Mouse (Mus musculus) MEL (cell line): ENCODE measurements around the gene Ank2. TPM values are rescaled to one million over a fixed set of nuclear protein-coding genes. Genes with fewer than 3 reads are reported as not detected.

Source experiments
- DNase-seq: peaks from one replicate; pipeline ENCODE4 v3.0.0; 2011; ENCODE audit warnings: low read depth, low spot score
- H3K27ac ChIP-seq: 2 replicates; pipeline ENCODE4 v1.5.1; 2012; ENCODE audit warnings: low read depth, mild to moderate bottlenecking, control low read depth, low read length, moderate library complexity; ENCODE audit not compliant: control insufficient read depth
- H3K27me3 ChIP-seq, 2 experiments: fragments of 150-350 bp in 1 of 2; sonication (generic) in 1 of 2; 2 replicates each; pipeline ENCODE4 v1.6.1; 2012; ENCODE audit warnings: low read length in 2 of 2, mild to moderate bottlenecking in 2 of 2, improper control_type of control experiment in 1 of 2, moderate library complexity in 1 of 2; ENCODE audit not compliant: insufficient read depth in 2 of 2, control insufficient read depth in 1 of 2
- H3K36me3 ChIP-seq, 2 experiments: 2 replicates each; pipeline ENCODE4 v1.6.1; 2012 to 2014; ENCODE audit warnings: low read length in 2 of 2, improper control_type of control experiment in 1 of 2, inconsistent platforms in 1 of 2, mild to moderate bottlenecking in 1 of 2; ENCODE audit not compliant: insufficient read depth in 2 of 2, control insufficient read depth in 1 of 2
- H3K4me1 ChIP-seq, 2 experiments: fragments of 150-350 bp in 1 of 2; sonication (generic) in 1 of 2; 2 replicates each; pipeline ENCODE4 v1.6.1; 2012; ENCODE audit warnings: low read length in 2 of 2, improper control_type of control experiment in 1 of 2, mild to moderate bottlenecking in 1 of 2; ENCODE audit not compliant: insufficient read depth in 2 of 2, control insufficient read depth in 1 of 2
- H3K4me3 ChIP-seq, 2 experiments: fragments of 150-350 bp in 1 of 2; sonication (generic) in 1 of 2; 2 replicates each; pipeline ENCODE4 v1.5.1; 2012; ENCODE audit warnings: low read depth in 2 of 2, low read length in 2 of 2, mild to moderate bottlenecking in 2 of 2, moderate library complexity in 2 of 2, control low read depth in 1 of 2, improper control_type of control experiment in 1 of 2; ENCODE audit not compliant: control insufficient read depth in 1 of 2, insufficient read depth in 1 of 2
- H3K79me2 ChIP-seq: 2 replicates; pipeline ENCODE4 v1.6.1; 2012; ENCODE audit warnings: mild to moderate bottlenecking, low read length, moderate library complexity; ENCODE audit not compliant: control insufficient read depth, poor library complexity, insufficient read depth
- H3K9ac ChIP-seq: 2 replicates; pipeline ENCODE4 v1.6.1; 2012; ENCODE audit warnings: low read depth, mild to moderate bottlenecking, control low read depth, low read length, moderate library complexity; ENCODE audit not compliant: control insufficient read depth, poor library complexity, severe bottlenecking
- H3K9me3 ChIP-seq: fragments of 150-350 bp; sonication (generic); replicated peaks from 2 replicates; pipeline ENCODE4 v1.6.1; 2012; ENCODE audit warnings: mild to moderate bottlenecking, low read length, improper control_type of control experiment, moderate library complexity; ENCODE audit not compliant: insufficient read depth
- BHLHE40 ChIP-seq: IDR thresholded peaks from 2 replicates; pipeline ENCODE4 v1.6.1; 2012; ENCODE audit warnings: low read depth, mild to moderate bottlenecking, inconsistent platforms, low read length, improper control_type of control experiment, borderline replicate concordance
- CHD1 ChIP-seq: IDR thresholded peaks from 2 replicates; pipeline ENCODE4 v1.6.1; 2012; ENCODE audit warnings: low read depth, mild to moderate bottlenecking, inconsistent platforms, low read length, improper control_type of control experiment
- CHD2 ChIP-seq: IDR thresholded peaks from 2 replicates; pipeline ENCODE4 v1.6.1; 2011; ENCODE audit warnings: low read length, improper control_type of control experiment
- CTCF ChIP-seq, 3 experiments: IDR thresholded peaks in 2 of 3; conservative IDR thresholded peaks in 1 of 3; 2 replicates each; pipeline ENCODE4 v1.5.1; 2011 to 2012; ENCODE audit warnings: low read length in 3 of 3, low read depth in 2 of 3, mild to moderate bottlenecking in 2 of 3, improper control_type of control experiment in 1 of 3, inconsistent platforms in 1 of 3, mixed read lengths in 1 of 3, moderate library complexity in 1 of 3; ENCODE audit not compliant: control insufficient read depth in 1 of 3, insufficient read depth in 1 of 3, poor library complexity in 1 of 3, severe bottlenecking in 1 of 3
- EP300 ChIP-seq, 2 experiments: IDR thresholded peaks; 2 replicates each; pipeline ENCODE4 v1.6.1; 2011; ENCODE audit warnings: improper control_type of control experiment in 2 of 2, low read length in 2 of 2, low read depth in 1 of 2, mild to moderate bottlenecking in 1 of 2
- GABPA ChIP-seq: IDR thresholded peaks from 2 replicates; pipeline ENCODE4 v1.6.1; 2012; ENCODE audit warnings: low read depth, mild to moderate bottlenecking, inconsistent platforms, low read length, improper control_type of control experiment, moderate library complexity
- HCFC1 ChIP-seq: IDR thresholded peaks from 2 replicates; pipeline ENCODE4 v1.6.1; 2012; ENCODE audit warnings: low read depth, mild to moderate bottlenecking, inconsistent platforms, low read length, improper control_type of control experiment, moderate library complexity
- JUND ChIP-seq: IDR thresholded peaks from 2 replicates; pipeline ENCODE4 v1.6.1; 2011; ENCODE audit warnings: low read depth, mild to moderate bottlenecking, improper control_type of control experiment, low read length
- KAT2A ChIP-seq: conservative IDR thresholded peaks from 2 replicates; pipeline ENCODE4 v1.6.1; 2012; ENCODE audit warnings: low read depth, low read length, improper control_type of control experiment, inconsistent platforms
- MAX ChIP-seq: IDR thresholded peaks from 2 replicates; pipeline ENCODE4 v1.6.1; 2011; ENCODE audit warnings: low read length, improper control_type of control experiment
- MAZ ChIP-seq: IDR thresholded peaks from 2 replicates; pipeline ENCODE4 v1.6.1; 2012; ENCODE audit warnings: low read depth, mild to moderate bottlenecking, inconsistent platforms, low read length, improper control_type of control experiment
- MEF2A ChIP-seq: IDR thresholded peaks from 2 replicates; pipeline ENCODE4 v1.6.1; 2014; ENCODE audit warnings: low read depth, mild to moderate bottlenecking, inconsistent platforms, low read length, improper control_type of control experiment; ENCODE audit not compliant: poor library complexity, insufficient replicate concordance, severe bottlenecking; ENCODE audit errors: extremely low read depth
- MXI1 ChIP-seq: IDR thresholded peaks from 2 replicates; pipeline ENCODE4 v1.6.1; 2011; ENCODE audit warnings: mild to moderate bottlenecking, low read depth, low read length, improper control_type of control experiment
- MYB ChIP-seq: IDR thresholded peaks from 2 replicates; pipeline ENCODE4 v1.6.1; 2011; ENCODE audit warnings: mild to moderate bottlenecking, low read depth, low read length, improper control_type of control experiment
- MYC ChIP-seq: IDR thresholded peaks from 2 replicates; pipeline ENCODE4 v1.6.1; 2011; ENCODE audit warnings: low read depth, mild to moderate bottlenecking, low read length, improper control_type of control experiment, moderate library complexity
- NELFE ChIP-seq: IDR thresholded peaks from 2 replicates; pipeline ENCODE4 v1.6.1; 2011; ENCODE audit warnings: low read depth, low read length, improper control_type of control experiment
- NRF1 ChIP-seq: IDR thresholded peaks from 2 replicates; pipeline ENCODE4 v1.6.1; 2014; ENCODE audit warnings: low read depth, mild to moderate bottlenecking, inconsistent platforms, low read length, improper control_type of control experiment, moderate library complexity; ENCODE audit not compliant: poor library complexity, insufficient read depth, severe bottlenecking
- POLR2A ChIP-seq, 2 experiments: IDR thresholded peaks; 2 replicates each; pipeline ENCODE4 v1.6.1; 2011 to 2012; ENCODE audit warnings: low read length in 2 of 2, mild to moderate bottlenecking in 2 of 2, control low read depth in 1 of 2, improper control_type of control experiment in 1 of 2, low read depth in 1 of 2, moderate library complexity in 1 of 2; ENCODE audit not compliant: control insufficient read depth in 1 of 2, insufficient read depth in 1 of 2, poor library complexity in 1 of 2
- POLR2AphosphoS2 ChIP-seq: IDR thresholded peaks from 2 replicates; pipeline ENCODE4 v1.6.1; 2011; ENCODE audit warnings: low read length, improper control_type of control experiment
- RCOR1 ChIP-seq: IDR thresholded peaks from 2 replicates; pipeline ENCODE4 v1.6.1; 2012; ENCODE audit warnings: low read depth, mild to moderate bottlenecking, inconsistent platforms, low read length, improper control_type of control experiment
- SIN3A ChIP-seq: IDR thresholded peaks from 2 replicates; pipeline ENCODE4 v1.6.1; 2012; ENCODE audit warnings: low read length, improper control_type of control experiment, inconsistent platforms
- SMC3 ChIP-seq: IDR thresholded peaks from 2 replicates; pipeline ENCODE4 v1.6.1; 2011; ENCODE audit warnings: low read depth, low read length, improper control_type of control experiment
- TAL1 ChIP-seq: IDR thresholded peaks from 2 replicates; pipeline ENCODE4 v1.6.1; 2012; ENCODE audit warnings: mild to moderate bottlenecking, inconsistent platforms, low read length, moderate library complexity, mixed read lengths
- TBP ChIP-seq: IDR thresholded peaks from 2 replicates; pipeline ENCODE4 v1.8.0; 2011; ENCODE audit warnings: low read depth, low read length, improper control_type of control experiment
- USF1 ChIP-seq: IDR thresholded peaks from 2 replicates; pipeline ENCODE4 v1.6.1; 2014; ENCODE audit warnings: low read depth, mild to moderate bottlenecking, inconsistent platforms, low read length, improper control_type of control experiment, moderate library complexity
- USF2 ChIP-seq, 2 experiments: IDR thresholded peaks; 2 replicates each; pipeline ENCODE4 v1.6.1; 2011 to 2012; ENCODE audit warnings: improper control_type of control experiment in 2 of 2, low read length in 2 of 2, borderline replicate concordance in 1 of 2, inconsistent platforms in 1 of 2, low read depth in 1 of 2, mild to moderate bottlenecking in 1 of 2; ENCODE audit not compliant: insufficient read depth in 1 of 2
- ZKSCAN1 ChIP-seq: IDR thresholded peaks from 2 replicates; pipeline ENCODE4 v1.6.1; 2012; ENCODE audit warnings: low read depth, mild to moderate bottlenecking, inconsistent platforms, low read length, improper control_type of control experiment, moderate library complexity
- ZMIZ1 ChIP-seq: IDR thresholded peaks from 2 replicates; pipeline ENCODE4 v1.6.1; 2012; ENCODE audit warnings: low read depth, mild to moderate bottlenecking, inconsistent platforms, low read length, improper control_type of control experiment, moderate library complexity
- polyA plus RNA-seq, 2 experiments: library from polyadenylated mRNA; stranded (reverse) in 1 of 2; unstranded in 1 of 2; fragments of >175 nt in 1 of 2; fragments of >200 nt in 1 of 2; gene quantifications; 2 replicates each; pipeline versions ENCODE4 v1.2.1 to v1.2.4; 2012; ENCODE audit warnings: low replicate concordance in 2 of 2, low read depth in 1 of 2; ENCODE audit not compliant: insufficient read length in 2 of 2, insufficient read depth in 1 of 2, missing spikeins in 1 of 2
- total RNA-seq: library from RNA; depleted of rRNA; stranded (reverse); fragments of 300-350 nt; gene quantifications from 2 replicates; pipeline ENCODE4 v1.2.3, GENCODE M21; 2012

Gene Ank2
- total and polyA plus RNA-seq, 3 experiments = 2.7 to 4.5 TPM; not detected in 1

DNA sequence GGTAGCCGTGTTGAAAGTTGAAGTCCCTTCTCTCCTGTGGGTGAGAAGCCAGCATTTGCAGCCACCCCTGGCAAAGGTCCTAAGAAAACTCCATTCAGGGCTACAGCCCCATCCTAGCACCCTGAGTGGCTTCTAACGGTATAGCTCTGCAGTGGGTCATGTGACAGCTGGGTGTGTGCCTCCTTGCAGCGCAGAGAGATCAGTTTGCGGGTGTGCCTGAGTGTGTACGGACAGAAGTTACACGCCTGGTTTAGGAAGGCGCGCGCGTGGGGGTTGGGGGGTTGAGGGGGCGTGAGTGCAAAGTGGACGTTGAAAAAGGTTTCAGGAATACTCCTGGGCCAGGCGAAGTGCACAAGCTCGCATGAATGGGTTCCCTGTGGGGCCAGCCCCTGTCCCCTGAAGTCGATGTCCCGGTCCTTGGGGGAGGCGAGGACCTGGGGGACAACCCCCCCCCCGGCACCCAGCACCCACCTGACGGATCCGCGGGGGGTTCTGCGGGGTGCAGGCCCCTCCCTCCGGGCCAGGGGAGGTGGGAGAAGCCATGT, 881 bp downstream of the Ank2 start:
- DNase-seq = peak; percentile 74
- Histone ChIP-seq H3K36me3 (no peaks in the 10 kb centered on the region), H3K4me3 (peak overlapping the region; percentile 69 to 84)
- TF ChIP-seq BHLHE40 (no peak; the same call in 1 of the 2 replicates), EP300 (IDR thresholded peaks at IDR 0.05; ENCODE audit: low read depth in 1 of 2, low read length in 2 of 2) (peak in 1 of 2 experiments; percentile 45; a peak in 1 of 4 replicates), HCFC1 (0 out of 2 replicates have a peak, but pooled peaks have one; percentile 32), USF1 (peak; percentile 94), POLR2A (IDR thresholded peaks at IDR 0.05; ENCODE audit: control insufficient read depth in 1 of 2, insufficient read depth in 1 of 2, low read depth in 1 of 2, low read length in 2 of 2, poor library complexity in 1 of 2) (peak in 1 of 2 experiments; percentile 44; a peak in 2 of 4 replicates), CTCF (IDR thresholded peaks at IDR 0.05 in 2 of 3, conservative IDR thresholded peaks at IDR 0.05 in 1 of 3; ENCODE audit: control insufficient read depth in 1 of 3, insufficient read depth in 1 of 3, low read depth in 2 of 3, low read length in 3 of 3, poor library complexity in 1 of 3, severe bottlenecking in 1 of 3) (no peak), CHD1 (no peak), MYC (no peak), MAZ (peak; percentile 20; the same call in 1 of the 2 replicates), MAX (peak; percentile 38; the same call in 1 of the 2 replicates), POLR2AphosphoS2 (peak; percentile 56; the same call in 1 of the 2 replicates), MEF2A (no peak), TBP (0 out of 2 replicates have a peak, but pooled peaks have one; percentile 34), ZKSCAN1 (no peak), TAL1 (no peak), NELFE (peak; percentile 41; the same call in 1 of the 2 replicates), SMC3 (no peak), GABPA (no peak), KAT2A (no peak), ZMIZ1 (peak; percentile 70; the same call in 1 of the 2 replicates), USF2 (IDR thresholded peaks at IDR 0.05; ENCODE audit: borderline replicate concordance in 1 of 2, insufficient read depth in 1 of 2, low read depth in 1 of 2, low read length in 2 of 2) (peak in 1 of 2 experiments; percentile 70; a peak in 2 of 4 replicates), SIN3A (peak; percentile 46; the same call in 1 of the 2 replicates), MYB (peak; percentile 38), RCOR1 (no peak), MXI1 (peak; percentile 60; the same call in 1 of the 2 replicates), CHD2 (no peak), JUND (no peak), NRF1 (no peak)
- TF ChIP-seq, all 39 proteins: peak for 14
- Histone ChIP-seq H3K27ac (peak overlapping the region; percentile 39), H3K79me2 (no peaks in the 10 kb centered on the region; the same call in 1 of the 2 replicates), H3K9ac (peak overlapping the region; percentile 82), H3K4me1 (0 out of 4 replicates have a peak, but pooled peaks cover 0 to 2% of the 10 kb centered on the region in 2 experiments), H3K9me3 (no peaks in the 10 kb centered on the region), H3K27me3 (no peaks in the 10 kb centered on the region)
